Mouse (Mus musculus) CH12.LX (cell line): ENCODE data around the gene Ndufa4l2.

ENCODE experiments used
- BHLHE40 ChIP-seq: IDR thresholded peaks from 2 replicates; pipeline ENCODE4 v1.6.1; 2011; ENCODE audit warnings: mild to moderate bottlenecking, low read depth, low read length, improper control_type of control experiment
- CHD1 ChIP-seq: IDR thresholded peaks from 2 replicates; pipeline ENCODE4 v1.6.1; 2012; ENCODE audit warnings: low read depth, low read length, improper control_type of control experiment, inconsistent platforms
- CTCF ChIP-seq, 2 experiments: IDR thresholded peaks in 1 of 2; conservative IDR thresholded peaks in 1 of 2; 2 replicates each; pipeline ENCODE4 v1.5.1; 2011 to 2012; ENCODE audit warnings: low read depth in 2 of 2, low read length in 2 of 2, improper control_type of control experiment in 1 of 2, inconsistent platforms in 1 of 2, mild to moderate bottlenecking in 1 of 2, moderate library complexity in 1 of 2
- E2F4 ChIP-seq: IDR thresholded peaks from 2 replicates; pipeline ENCODE4 v1.6.1; 2011; ENCODE audit warnings: low read depth, low read length, improper control_type of control experiment; ENCODE audit not compliant: insufficient replicate concordance
- EP300 ChIP-seq: IDR thresholded peaks from 2 replicates; pipeline ENCODE4 v1.6.1; 2011; ENCODE audit warnings: low read length, improper control_type of control experiment
- HCFC1 ChIP-seq: IDR thresholded peaks from 2 replicates; pipeline ENCODE4 v1.6.1; 2012; ENCODE audit warnings: low read depth, mild to moderate bottlenecking, inconsistent platforms, low read length, improper control_type of control experiment
- MEF2A ChIP-seq: IDR thresholded peaks from 2 replicates; pipeline ENCODE4 v1.6.1; 2014; ENCODE audit warnings: low read depth, mild to moderate bottlenecking, inconsistent platforms, low read length, improper control_type of control experiment, borderline replicate concordance
- UBTF ChIP-seq: IDR thresholded peaks from 2 replicates; pipeline ENCODE4 v1.6.1; 2012; ENCODE audit warnings: low read depth, mild to moderate bottlenecking, inconsistent platforms, low read length, improper control_type of control experiment, moderate library complexity
- ZC3H11A ChIP-seq: IDR thresholded peaks from 2 replicates; pipeline ENCODE4 v1.6.1; 2012; ENCODE audit warnings: low read depth, mild to moderate bottlenecking, inconsistent platforms, low read length, improper control_type of control experiment

DNA sequence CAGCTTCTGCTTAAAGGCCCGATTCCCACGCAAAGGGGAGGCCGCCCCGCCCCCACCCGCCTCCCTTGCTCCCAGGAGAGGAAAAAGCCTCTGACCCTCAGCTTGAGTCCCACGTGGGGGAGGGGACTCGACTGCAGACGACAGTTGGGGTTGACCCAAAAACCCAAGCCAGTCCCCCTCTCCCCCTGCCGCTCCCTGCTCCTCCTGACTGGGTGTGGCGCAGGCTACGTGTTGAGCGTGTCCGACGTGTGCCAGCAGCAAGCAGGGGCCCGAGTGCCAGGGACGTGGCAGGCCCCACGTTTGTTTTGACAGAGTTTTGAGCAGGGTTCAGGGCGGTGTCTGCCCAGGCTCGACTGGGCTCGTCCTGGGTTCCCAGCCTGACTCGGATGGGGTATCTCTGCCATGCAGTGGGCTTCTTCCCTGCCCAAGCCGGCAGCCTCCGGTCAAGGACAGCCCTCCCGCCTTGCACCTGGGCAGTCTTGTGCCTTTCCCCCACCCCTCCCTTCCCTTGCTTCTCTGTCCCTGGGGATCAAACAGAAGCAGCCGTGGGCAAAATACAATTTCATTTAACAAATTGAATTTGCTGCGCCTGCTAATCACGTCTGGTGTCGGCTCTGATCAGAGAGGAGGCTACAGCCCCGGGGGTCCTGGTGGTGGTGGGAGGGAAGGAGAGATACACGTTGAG, 2.0 kb downstream of the Ndufa4l2 start:
- no peak for TF ChIP-seq BHLHE40
- TF ChIP-seq MEF2A = no peak
- no peak for TF ChIP-seq EP300
- TF ChIP-seq ZC3H11A = no peak
- TF ChIP-seq E2F4 = no peak
- no peak for TF ChIP-seq CHD1
- no peak for TF ChIP-seq CTCF (conservative IDR thresholded peaks at IDR 0.05 in 1 of 2, IDR thresholded peaks at IDR 0.05 in 1 of 2; ENCODE audit: low read depth in 2 of 2, low read length in 2 of 2)
- no peak for TF ChIP-seq HCFC1
- no peak for TF ChIP-seq UBTF
